Mouse (Mus musculus) liver, embryonic 14.5 days (tissue): ENCODE measurements around the gene Scn4a.

ENCODE experiments used
- CTCF ChIP-seq: IDR thresholded peaks from 2 replicates; pipeline ENCODE4 v1.5.1; 2016; ENCODE audit warnings: antibody characterized with exemption, low read depth, control low read depth
- EP300 ChIP-seq: IDR thresholded peaks from 2 replicates; pipeline ENCODE4 v1.6.1; 2016; ENCODE audit warnings: antibody characterized with exemption, low read depth

- TF ChIP-seq EP300 (no peak), CTCF (peak; percentile 91)
Measured at GRCm38 (mm10) chr11:106276454-106276853, 76.6 kb downstream of the Scn4a start, which contains the start of gene Tcam1.
